Mouse (Mus musculus): ENCODE results near the gene Csnk1g2. TPM values are rescaled to one million over a fixed set of nuclear protein-coding genes. Genes with fewer than 3 reads are reported as not detected.

The Csnk1g2 gene
- polyA plus RNA-seq, 1 experiment = 218 TPM

- no peak overlapping the region for H3K4me3 ChIP-seq (replicated peaks; ENCODE audit: insufficient read depth, low read depth, low read length)
- WGBS = 17% methylated on average over 4 of the region's 4 CpGs
- H3K27me3 ChIP-seq (ENCODE audit: control insufficient read depth, insufficient read depth, low read length) = no peaks in the 10 kb centered on the region
- DNase-seq = no peak
- H3K27ac ChIP-seq (ENCODE audit: insufficient read depth, low read length) = peak overlapping the region; percentile 2; the same call in 1 of the 2 replicates
- TF ChIP-seq POLR2A (IDR thresholded peaks at IDR 0.05; ENCODE audit: borderline replicate concordance, insufficient read depth, low read length) (no peak), CTCF (IDR thresholded peaks at IDR 0.05; ENCODE audit: borderline replicate concordance, insufficient read depth, low read depth, low read length) (no peak)
- peaks cover 47% of the 10 kb centered on the region for H3K4me1 ChIP-seq (ENCODE audit: control insufficient read depth, insufficient read depth, low read length)
These were observed 35.4 kb upstream of the Csnk1g2 start for GRCm38 (mm10) chr10:80587305-80587657.

DNA sequence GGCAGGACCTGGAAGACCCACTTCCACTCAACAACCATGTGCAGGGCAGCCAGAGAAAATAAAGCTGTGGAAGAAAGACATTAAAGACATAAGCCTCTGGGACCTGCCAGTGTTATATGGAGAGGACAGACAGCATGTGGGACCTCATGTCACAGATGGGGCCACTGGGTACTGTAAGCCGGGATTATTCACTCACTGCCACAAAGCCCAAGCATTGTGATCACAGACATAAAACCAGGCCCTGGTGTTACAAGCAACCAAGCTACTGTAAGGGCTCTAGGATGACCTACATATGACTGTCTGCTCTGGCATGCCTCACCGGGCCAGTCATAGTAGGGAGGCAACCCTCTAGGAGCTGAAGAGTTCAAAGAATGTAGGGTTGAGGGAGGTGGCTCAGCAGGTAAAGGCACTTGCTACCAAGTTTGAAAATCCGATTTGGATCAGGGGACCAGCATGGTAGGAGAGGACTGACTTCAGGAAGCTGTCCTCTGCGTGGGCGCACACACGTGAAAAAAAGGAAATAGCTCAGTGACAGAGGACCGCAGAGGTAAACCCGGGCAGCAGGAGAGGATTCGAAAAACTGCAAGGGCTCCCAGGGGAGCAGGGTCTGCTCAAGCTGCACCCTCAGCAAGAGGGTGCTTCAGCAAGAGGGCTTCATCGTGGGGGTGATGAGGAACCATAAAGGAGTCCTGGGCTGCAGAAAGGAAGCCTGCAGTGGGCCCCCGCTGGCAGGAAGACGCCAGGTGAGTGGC, 33.3 kb upstream of the Csnk1g2 start:
- Histone ChIP-seq H3K27ac (ENCODE audit: insufficient read depth, low read length) (peak overlapping the region; percentile 37), H3K4me1 (ENCODE audit: control insufficient read depth, insufficient read depth, low read length) (peaks cover 39% of the 10 kb centered on the region), H3K27me3 (ENCODE audit: control insufficient read depth, insufficient read depth, low read length) (no peaks in the 10 kb centered on the region), H3K4me3 (replicated peaks; ENCODE audit: insufficient read depth, low read depth, low read length) (peak overlapping the region; percentile 93)
- TF ChIP-seq CTCF (IDR thresholded peaks at IDR 0.05; ENCODE audit: borderline replicate concordance, insufficient read depth, low read depth, low read length) (no peak), POLR2A (IDR thresholded peaks at IDR 0.05; ENCODE audit: borderline replicate concordance, insufficient read depth, low read length) (no peak)
- whole genome bisulfite sequencing = 5% methylated on average over 12 of the region's 12 CpGs
- peak in 1 of 2 experiments; percentile 36 for DNase-seq

GRCm38 (mm10) chr10:80589879-80590854, 32.5 kb upstream of the Csnk1g2 start, which contains the start of gene Abhd17a:
TSS of gene Abhd17a (minus strand) at chr10:80590341.
- Histone ChIP-seq H3K4me1 (ENCODE audit: control insufficient read depth, insufficient read depth, low read length) (peaks cover 30% of the 10 kb centered on the region), H3K4me3 (replicated peaks; ENCODE audit: insufficient read depth, low read depth, low read length) (peak within 1 kb of the TSS; percentile 93), H3K27me3 (ENCODE audit: control insufficient read depth, insufficient read depth, low read length) (no peaks in the 10 kb centered on the region), H3K27ac (ENCODE audit: insufficient read depth, low read length) (peak within 1 kb of the TSS; percentile 37)
- under 1% methylated on average over 73 of the region's 73 CpGs for WGBS
- TF ChIP-seq CTCF (IDR thresholded peaks at IDR 0.05; ENCODE audit: borderline replicate concordance, insufficient read depth, low read depth, low read length) (no peak), POLR2A (IDR thresholded peaks at IDR 0.05; ENCODE audit: borderline replicate concordance, insufficient read depth, low read length) (peak; percentile 85)
- peak; percentile 91 to 97 for DNase-seq

DNA sequence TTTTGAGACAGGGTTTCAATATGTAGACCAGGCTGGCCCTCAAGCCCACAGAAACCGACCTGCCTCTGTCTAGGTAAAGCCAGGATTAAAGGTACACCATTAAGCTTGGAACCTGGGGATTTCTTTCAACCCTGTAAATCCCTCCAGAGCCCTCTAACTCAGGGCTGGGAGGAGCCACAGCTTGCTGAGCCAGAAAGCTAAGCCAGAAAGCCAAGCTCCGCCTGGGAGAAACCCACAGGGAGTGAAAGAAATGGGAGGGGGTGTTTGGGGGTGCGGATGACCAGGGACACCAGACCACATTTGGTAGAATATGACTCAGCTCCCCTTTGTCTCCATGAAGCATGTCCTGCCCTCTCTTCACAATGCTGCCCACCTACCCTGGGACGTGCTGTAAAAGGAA, 26.3 kb upstream of the Csnk1g2 start:
- Histone ChIP-seq H3K4me1 (ENCODE audit: control insufficient read depth, insufficient read depth, low read length) (no peaks in the 10 kb centered on the region), H3K4me3 (replicated peaks; ENCODE audit: insufficient read depth, low read depth, low read length) (no peak overlapping the region), H3K27me3 (ENCODE audit: control insufficient read depth, insufficient read depth, low read length) (no peaks in the 10 kb centered on the region), H3K27ac (ENCODE audit: insufficient read depth, low read length) (no peak overlapping the region)
- TF ChIP-seq CTCF (IDR thresholded peaks at IDR 0.05; ENCODE audit: borderline replicate concordance, insufficient read depth, low read depth, low read length) (no peak), POLR2A (IDR thresholded peaks at IDR 0.05; ENCODE audit: borderline replicate concordance, insufficient read depth, low read length) (no peak)
- 41% methylated on average over 4 of the region's 4 CpGs for WGBS
- no peak for DNase-seq

GRCm38 (mm10) chr10:80602698-80603325, 19.8 kb upstream of the Csnk1g2 start, which contains the start of the genes Scamp4 and Adat3:
TSS of gene Scamp4 (plus strand) at chr10:80602872.
TSS of gene Adat3 (plus strand) at chr10:80602880.
- WGBS = under 1% methylated on average over 54 of the region's 54 CpGs
- peak; percentile 94 to 98 for DNase-seq
- TF ChIP-seq CTCF (IDR thresholded peaks at IDR 0.05; ENCODE audit: borderline replicate concordance, insufficient read depth, low read depth, low read length) (no peak), POLR2A (IDR thresholded peaks at IDR 0.05; ENCODE audit: borderline replicate concordance, insufficient read depth, low read length) (peak; percentile 70; the same call in 1 of the 2 replicates)
- peaks cover 22% of the 10 kb centered on the region for H3K4me1 ChIP-seq (ENCODE audit: control insufficient read depth, insufficient read depth, low read length)
- H3K4me3 ChIP-seq (replicated peaks; ENCODE audit: insufficient read depth, low read depth, low read length) = peak within 1 kb of the TSS; percentile 92
- peak within 1 kb of the TSS; percentile 65 for H3K27ac ChIP-seq (ENCODE audit: insufficient read depth, low read length)
- no peaks in the 10 kb centered on the region for H3K27me3 ChIP-seq (ENCODE audit: control insufficient read depth, insufficient read depth, low read length)

DNA sequence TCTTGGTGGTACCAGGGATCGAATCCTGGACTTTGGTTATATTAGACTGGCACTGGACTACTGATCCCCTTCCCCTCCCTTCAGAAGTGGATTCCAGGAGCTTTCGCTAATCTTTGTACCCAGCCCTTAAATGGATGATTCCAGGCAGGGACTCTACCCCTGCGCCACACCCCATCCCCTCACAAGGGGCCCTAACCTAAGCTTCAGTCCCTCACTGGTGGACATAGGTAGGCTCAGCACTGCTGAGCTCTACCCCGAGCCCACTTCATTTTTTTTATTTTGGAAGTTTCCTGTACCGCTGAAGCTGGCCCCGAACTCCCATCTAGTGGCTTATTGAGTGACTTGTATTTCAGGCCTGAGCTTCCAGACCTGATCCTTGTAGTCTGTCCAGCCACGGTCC, 19.3 kb upstream of the Csnk1g2 start:
- no peak for DNase-seq
- H3K27ac ChIP-seq (ENCODE audit: insufficient read depth, low read length) = peak overlapping the region; percentile 51
- H3K27me3 ChIP-seq (ENCODE audit: control insufficient read depth, insufficient read depth, low read length) = no peaks in the 10 kb centered on the region
- TF ChIP-seq POLR2A (IDR thresholded peaks at IDR 0.05; ENCODE audit: borderline replicate concordance, insufficient read depth, low read length) (no peak), CTCF (IDR thresholded peaks at IDR 0.05; ENCODE audit: borderline replicate concordance, insufficient read depth, low read depth, low read length) (no peak)
- H3K4me1 ChIP-seq (ENCODE audit: control insufficient read depth, insufficient read depth, low read length) = peaks cover 27% of the 10 kb centered on the region
- H3K4me3 ChIP-seq (replicated peaks; ENCODE audit: insufficient read depth, low read depth, low read length) = peak overlapping the region; percentile 92
- 27% methylated on average over 7 of the region's 7 CpGs for WGBS

GRCm38 (mm10) chr10:80604001-80604509, 18.6 kb upstream of the Csnk1g2 start:
- no peak overlapping the region for H3K4me3 ChIP-seq (replicated peaks; ENCODE audit: insufficient read depth, low read depth, low read length)
- TF ChIP-seq POLR2A (IDR thresholded peaks at IDR 0.05; ENCODE audit: borderline replicate concordance, insufficient read depth, low read length) (no peak), CTCF (IDR thresholded peaks at IDR 0.05; ENCODE audit: borderline replicate concordance, insufficient read depth, low read depth, low read length) (no peak)
- 75% methylated on average over 7 of the region's 7 CpGs for WGBS
- no peaks in the 10 kb centered on the region for H3K27me3 ChIP-seq (ENCODE audit: control insufficient read depth, insufficient read depth, low read length)
- peaks cover 34% of the 10 kb centered on the region for H3K4me1 ChIP-seq (ENCODE audit: control insufficient read depth, insufficient read depth, low read length)
- DNase-seq = peak in 1 of 2 experiments; percentile 31
- H3K27ac ChIP-seq (ENCODE audit: insufficient read depth, low read length) = peak overlapping the region; percentile 51; the same call in 1 of the 2 replicates

Data from cerebellum, adult 2 months (tissue).